Mouse (Mus musculus) embryo, embryonic 10 days (tissue): ENCODE results near the gene Ccdc28b.

Experiments
- DNase-seq: peaks from one replicate; pipeline ENCODE4 v3.0.0-alpha.2; 2015; ENCODE audit warnings: low spot score

Gene Ccdc28b

GRCm38 (mm10) chr4:129622803-129623535 lies 778 bp downstream of the Ccdc28b start:
- DNase-seq: no peak

GRCm38 (mm10) chr4:129622120-129622802 lies 1.5 kb downstream of the Ccdc28b start:
- no peak for DNase-seq

GRCm38 (mm10) chr4:129621283-129621841 lies 2.4 kb downstream of the Ccdc28b start:
- DNase-seq: no peak

- DNase-seq: no peak
These were observed 3.1 kb downstream of the Ccdc28b start for GRCm38 (mm10) chr4:129620419-129621282.

- DNase-seq: peak; percentile 97
These were observed 4.7 kb downstream of the Ccdc28b start, which contains the start of gene Iqcc for GRCm38 (mm10) chr4:129618786-129619691. Iqcc (minus strand) TSS chr4:129619099.

- no peak for DNase-seq
These were observed 5.7 kb downstream of the Ccdc28b start for GRCm38 (mm10) chr4:129618031-129618430.

GRCm38 (mm10) chr4:129617121-129617641 lies 6.6 kb downstream of the Ccdc28b start:
- no peak for DNase-seq

GRCm38 (mm10) chr4:129616631-129617030 lies 7.1 kb downstream of the Ccdc28b start:
- no peak for DNase-seq

- no peak for DNase-seq
These were observed 7.9 kb downstream of the Ccdc28b start for GRCm38 (mm10) chr4:129615801-129616290.

GRCm38 (mm10) chr4:129614093-129614492 lies 9.7 kb downstream of the Ccdc28b start, which contains the start of gene Dcdc2b:
Dcdc2b (minus strand) TSS chr4:129614257.
- DNase-seq: no peak

- no peak for DNase-seq
These were observed 13.3 kb downstream of the Ccdc28b start for GRCm38 (mm10) chr4:129610472-129610871.

- no peak for DNase-seq
These were observed 13.7 kb downstream of the Ccdc28b start for GRCm38 (mm10) chr4:129610026-129610425.

GRCm38 (mm10) chr4:129609139-129609631 lies 14.6 kb downstream of the Ccdc28b start:
- no peak for DNase-seq

- peak; percentile 95 for DNase-seq
These were observed 15.2 kb downstream of the Ccdc28b start for GRCm38 (mm10) chr4:129608426-129609025.

- peak; percentile 90 for DNase-seq
These were observed 23.3 kb downstream of the Ccdc28b start, which contains the start of the genes Eif3i and Tmem234 for GRCm38 (mm10) chr4:129600233-129601158. Eif3i (minus strand) TSS chr4:129600648. Tmem234 (plus strand) TSS chr4:129600668.

GRCm38 (mm10) chr4:129588865-129589264 lies 34.9 kb downstream of the Ccdc28b start:
- no peak for DNase-seq

- no peak for DNase-seq
These were observed 36.8 kb downstream of the Ccdc28b start for GRCm38 (mm10) chr4:129586943-129587342.

GRCm38 (mm10) chr4:129585773-129586172 lies 38.0 kb downstream of the Ccdc28b start:
- DNase-seq: no peak
